Mouse (Mus musculus) heart, postnatal 25 days (tissue): ENCODE measurements at regions not wholly inside any gene's neighbourhood (a gene's known extent, or its start where the extent isn't known, plus 50 kb on each side); places are given as distances from the start of the nearest gene placed in this dataset.

Experiments used
- DNase-seq: peaks from one replicate; pipeline ENCODE4 v3.0.0; 2022; ENCODE audit warnings: low spot score
- intact Hi-C: fragments of 180-260 bp; cut with DNase I; formaldehyde crosslinking; loops from one replicate; pipeline ENCODE4 v1.15.1; 2025

GRCm38 (mm10) chr3:131998838-131999613 is 86.1 kb upstream of the Dkk2 start:
- intact Hi-C loops = no loop called here
- DNase-seq = no peak

- DNase-seq = no peak
- intact Hi-C loops = no loop called here
These were observed 78.9 kb upstream of the Dkk2 start for GRCm38 (mm10) chr3:132006191-132006590.

- no peak for DNase-seq
- intact Hi-C loops = no loop called here
These were observed 78.2 kb upstream of the Dkk2 start for GRCm38 (mm10) chr3:132006912-132007311.

- intact Hi-C loops = no loop called here
These were observed 77.7 kb upstream of the Dkk2 start for GRCm38 (mm10) chr3:132007356-132007755.

GRCm38 (mm10) chr3:132015205-132015604 is 69.9 kb upstream of the Dkk2 start:
- intact Hi-C loops = no loop called here
- DNase-seq = no peak

More at GRCm38 (mm10) chr3:132007356-132007755, 77.7 kb upstream of the Dkk2 start:
- DNase-seq = no peak

GRCm38 (mm10) chr3:132017485-132018261 is 67.4 kb upstream of the Dkk2 start:
- intact Hi-C loops = no loop called here
- DNase-seq = no peak

GRCm38 (mm10) chr3:132018505-132018904 is 66.6 kb upstream of the Dkk2 start:
- intact Hi-C loops = no loop called here
- DNase-seq = no peak

- no peak for DNase-seq
- intact Hi-C loops = no loop called here
These were observed 63.1 kb upstream of the Dkk2 start for GRCm38 (mm10) chr3:132022032-132022431.

- no peak for DNase-seq
- intact Hi-C loops = no loop called here
These were observed 61.8 kb upstream of the Dkk2 start for GRCm38 (mm10) chr3:132023342-132023741.

- no peak for DNase-seq
- intact Hi-C loops = no loop called here
These were observed 56.0 kb upstream of the Dkk2 start for GRCm38 (mm10) chr3:132029112-132029511.

- intact Hi-C loops = no loop called here
- no peak for DNase-seq
These were observed 51.9 kb upstream of the Dkk2 start for GRCm38 (mm10) chr3:132033078-132033713.

- no peak for DNase-seq
- intact Hi-C loops = no loop called here
These were observed 49.9 kb upstream of the Dkk2 start for GRCm38 (mm10) chr3:132035176-132035575.
